10 mouse cellular contexts compared by ENCODE assay signal in genomic region chr7:141945927-141946326, GRCm38 (mm10). TPM values are rescaled to one million over a fixed set of nuclear protein-coding genes. Genes with fewer than 3 reads are reported as not detected.
DNase-seq lines count a peak whose midpoint lies in the region; ATAC-seq and TF ChIP-seq lines count a peak whose summit lies in the region.
"Had no signal": no experiment of that assay in that cellular context is flagged by ENCODE, and none has a peak within 500 bp of the region (broad histone marks: within the 10 kb centered on the region; RNA-seq: fewer than 3 reads in every experiment).

No protein-coding gene starts in this region.

- peak overlapping the region; percentile 23 for H3K4me3 ChIP-seq in hindbrain, embryonic 15.5 days
- H3K4me3 ChIP-seq in midbrain, embryonic 11.5 days (ENCODE audit: low read depth, low read length): no peak overlapping the region
- H3K4me3 ChIP-seq: liver, embryonic 15.5 days; stomach, embryonic 15.5 days had no signal

- no peaks in the 10 kb centered on the region for H3K27me3 ChIP-seq in hindbrain, embryonic 15.5 days
- peaks cover 3% of the 10 kb centered on the region; the same call in 1 of the 2 replicates for H3K27me3 ChIP-seq in midbrain, embryonic 11.5 days (ENCODE audit: control insufficient read depth, insufficient read depth, low read length)

- H3K27ac ChIP-seq in hindbrain, embryonic 15.5 days (replicated peaks): peak overlapping the region; percentile 76
- H3K27ac ChIP-seq in midbrain, embryonic 11.5 days (ENCODE audit: low read depth, low read length): peak overlapping the region; percentile 68
- H3K27ac ChIP-seq: liver, embryonic 15.5 days; stomach, embryonic 15.5 days had no signal

- TF ChIP-seq CTCF in brain, embryonic 14.5 days (IDR thresholded peaks at IDR 0.05; ENCODE audit: borderline replicate concordance, extremely low read depth, insufficient read depth, insufficient read length): no peak; the same call in 1 of the 2 replicates

- no peaks in the 10 kb centered on the region for H3K36me3 ChIP-seq in hindbrain, embryonic 15.5 days
- H3K36me3 ChIP-seq in midbrain, embryonic 11.5 days (ENCODE audit: control insufficient read depth, insufficient read depth, low read length): no peaks in the 10 kb centered on the region
- H3K36me3 ChIP-seq: liver, embryonic 15.5 days; stomach, embryonic 15.5 days had no signal

- H3K4me2 ChIP-seq in hindbrain, embryonic 15.5 days: peak overlapping the region; percentile 45
- H3K4me2 ChIP-seq in midbrain, embryonic 11.5 days: peak overlapping the region; percentile 11; the same call in 1 of the 2 replicates
- H3K4me2 ChIP-seq: liver, embryonic 15.5 days; stomach, embryonic 15.5 days had no signal

- TF ChIP-seq POLR2A in brain, embryonic 14.5 days (IDR thresholded peaks at IDR 0.05; ENCODE audit: borderline replicate concordance, extremely low read depth, insufficient read depth, insufficient read length, poor library complexity, severe bottlenecking): no peak

- peak; percentile 53 for DNase-seq in ES-CJ7 (ENCODE audit: low read depth, low spot score)
- peak; percentile 92 for DNase-seq in brain, embryonic 14.5 days (ENCODE audit: low read depth)
- DNase-seq in midbrain, embryonic 11.5 days (ENCODE audit: low spot score, missing footprints): peak; percentile 88
- no peak for DNase-seq in yolk sac, embryonic 10.5 days (ENCODE audit: low spot score)
- DNase-seq in ovary, postnatal 14 days (ENCODE audit: low spot score): no peak
- DNase-seq in kidney, postnatal 25 days: no peak
- no peak for DNase-seq in gastrocnemius, adult 18-20 months (ENCODE audit: low spot score)

- WGBS in hindbrain, embryonic 15.5 days: 7% methylated on average over 7 of the region's 7 CpGs
- WGBS in midbrain, embryonic 11.5 days: 9% methylated on average over 7 of the region's 7 CpGs

- peaks cover 48% of the 10 kb centered on the region for H3K4me1 ChIP-seq in hindbrain, embryonic 15.5 days (replicated peaks)
- H3K4me1 ChIP-seq in midbrain, embryonic 11.5 days (ENCODE audit: control insufficient read depth, insufficient read depth, low read length): peaks cover 21% of the 10 kb centered on the region

- no peaks in the 10 kb centered on the region for H3K9me3 ChIP-seq in hindbrain, embryonic 15.5 days
- no peaks in the 10 kb centered on the region for H3K9me3 ChIP-seq in midbrain, embryonic 11.5 days (ENCODE audit: control insufficient read depth, low read length)
- H3K9me3 ChIP-seq: liver, embryonic 15.5 days; stomach, embryonic 15.5 days had no signal

- H3K9ac ChIP-seq in hindbrain, embryonic 15.5 days: no peak overlapping the region
- H3K9ac ChIP-seq in midbrain, embryonic 11.5 days (ENCODE audit: low read length): peak overlapping the region; percentile 17; the same call in 1 of the 2 replicates
- H3K9ac ChIP-seq: liver, embryonic 15.5 days; stomach, embryonic 15.5 days had no signal

- ATAC-seq in hindbrain, embryonic 15.5 days (ENCODE audit: low FRiP score, low read depth): peak; percentile 43; the same call in 1 of the 2 replicates
- ATAC-seq in midbrain, embryonic 11.5 days (ENCODE audit: low FRiP score): no peak

RNA-seq across cellular contexts. Expression of gene Brsk2, which starts 3.6 kb away (rescaled TPM):
- polyA plus RNA-seq in brain, embryonic 14.5 days (2012; rRNA removed): 179 and 184 TPM in 2 replicates
- 20.6 and 23.1 TPM in 2 replicates for polyA plus RNA-seq in hindbrain, embryonic 15.5 days (2015; fragmentation: Nextera tagmentation; extraction: Ambion mirVana)
- 9.9 and 11.4 TPM in 2 replicates for polyA plus RNA-seq in midbrain, embryonic 11.5 days (2014; fragmentation: Nextera tagmentation; extraction: Ambion mirVana)
- total RNA-seq in gastrocnemius, adult 18-20 months (2021): under 1 TPM; 0.09 to 0.19 TPM

RNA-seq across cellular contexts. Expression of gene Tollip, which starts 27.6 kb away (rescaled TPM):
- 86.3 and 87.4 TPM in 2 replicates for polyA plus RNA-seq in brain, embryonic 14.5 days (2012; rRNA removed)
- polyA plus RNA-seq in hindbrain, embryonic 15.5 days (2015; fragmentation: Nextera tagmentation; extraction: Ambion mirVana): 75.7 and 80.3 TPM in 2 replicates
- polyA plus RNA-seq in midbrain, embryonic 11.5 days (2014; fragmentation: Nextera tagmentation; extraction: Ambion mirVana): 55.5 and 56.4 TPM in 2 replicates
- total RNA-seq in gastrocnemius, adult 18-20 months (2021): 10 to 100 TPM; 30.1 to 34.3 TPM

Comparison
In these comparisons a context has a peak if more than half of its experiments do, and no peak if none do; other contexts are left out.
1. DNase-seq: peak in ES-CJ7 (single experiment), brain, embryonic 14.5 days (single experiment) and midbrain, embryonic 11.5 days (single experiment); none in yolk sac, embryonic 10.5 days (single experiment), ovary, postnatal 14 days (single experiment), kidney, postnatal 25 days (0 of 2) and gastrocnemius, adult 18-20 months (single experiment).